In genomic region chr13:34278288-34278701, GRCm38 (mm10) we compare ENCODE assay signal across 9 mouse cellular contexts.
A peak's percentile ranks its signal among the peaks of the same experiment; 100 is the strongest.
DNase-seq lines count a peak whose midpoint lies in the region; ATAC-seq and TF ChIP-seq lines count a peak whose summit lies in the region.
"Had no signal": no experiment of that assay in that cellular context is flagged by ENCODE, and none has a peak within 500 bp of the region (broad histone marks: within the 10 kb centered on the region; RNA-seq: fewer than 3 reads in every experiment).

No protein-coding gene starts in this region.

- intact Hi-C loops in left cerebral cortex, postnatal 4 days (cut with DNase I), result no loop called here
- intact Hi-C loops in heart, adult 2 months (cut with DNase I), result no loop called here

- no peak for TF ChIP-seq EP300 in heart, adult 2 months (IDR thresholded peaks at IDR 0.05; ENCODE audit: insufficient read depth, low read depth, low read length)

- no peaks in the 10 kb centered on the region; the same call in 1 of the 2 replicates for H3K36me3 ChIP-seq in hindbrain, embryonic 16.5 days (ENCODE audit: control insufficient read depth, insufficient read depth, low read length)
- no peaks in the 10 kb centered on the region; the same call in 1 of the 2 replicates for H3K36me3 ChIP-seq in midbrain, postnatal 0 days (ENCODE audit: insufficient read depth, low read length)
- H3K36me3 ChIP-seq in heart, adult 2 months (ENCODE audit: control insufficient read depth, insufficient read depth, low read length), result no peaks in the 10 kb centered on the region
- H3K36me3 ChIP-seq: limb, embryonic 12.5 days had no signal

- no peak for TF ChIP-seq CTCF in midbrain, postnatal 0 days (IDR thresholded peaks at IDR 0.05)
- no peak for TF ChIP-seq CTCF in heart, adult 2 months (IDR thresholded peaks at IDR 0.05)

- H3K27ac ChIP-seq in hindbrain, embryonic 16.5 days (ENCODE audit: low read depth, low read length), result 0 out of 2 replicates have a peak overlapping the region, but pooled peaks have one; percentile 41
- H3K27ac ChIP-seq in midbrain, postnatal 0 days (ENCODE audit: low read depth, low read length), result no peak overlapping the region
- H3K27ac ChIP-seq in heart, adult 2 months, result no peak overlapping the region
- H3K27ac ChIP-seq: limb, embryonic 12.5 days had no signal

- H3K9ac ChIP-seq in hindbrain, embryonic 16.5 days (ENCODE audit: low read depth, low read length), result no peak overlapping the region
- no peak overlapping the region for H3K9ac ChIP-seq in midbrain, postnatal 0 days (replicated peaks; ENCODE audit: low read length, poor library complexity, severe bottlenecking)
- no peak overlapping the region for H3K9ac ChIP-seq in heart, adult 2 months (ENCODE audit: low read depth, low read length)
- H3K9ac ChIP-seq: limb, embryonic 12.5 days had no signal

- peak; percentile 60 for ATAC-seq in hindbrain, embryonic 16.5 days
- ATAC-seq in midbrain, postnatal 0 days (ENCODE audit: low FRiP score), result peak; percentile 75

- peaks cover 4% of the 10 kb centered on the region; the same call in 1 of the 2 replicates for H3K4me1 ChIP-seq in hindbrain, embryonic 16.5 days (ENCODE audit: control insufficient read depth, insufficient read depth, low read depth, low read length)
- H3K4me1 ChIP-seq in midbrain, postnatal 0 days (ENCODE audit: insufficient read depth, low read length), result no peaks in the 10 kb centered on the region
- H3K4me1 ChIP-seq in heart, adult 2 months (ENCODE audit: control insufficient read depth, insufficient read depth, low read length), result peaks cover 1% of the 10 kb centered on the region
- H3K4me1 ChIP-seq: limb, embryonic 12.5 days had no signal

- DNase-seq in left cerebral cortex, postnatal 4 days, result peak; percentile 38
- no peak for DNase-seq in left cerebral cortex, adult 18-20 months (ENCODE audit: low spot score in 2 of 2)
- peak; percentile 46 for DNase-seq in embryo, embryonic 10 days (ENCODE audit: low spot score)
- peak; percentile 62 for DNase-seq in midbrain, postnatal 0 days (ENCODE audit: low spot score)
- no peak for DNase-seq in heart, adult 2 months
- no peak for DNase-seq in cerebellum, adult 8-10 months
- DNase-seq: heart, postnatal 10 days had no signal

- H3K9me3 ChIP-seq in hindbrain, embryonic 16.5 days (ENCODE audit: control insufficient read depth, low read length), result no peaks in the 10 kb centered on the region
- H3K9me3 ChIP-seq in midbrain, postnatal 0 days (ENCODE audit: low read length), result no peaks in the 10 kb centered on the region
- H3K9me3 ChIP-seq: limb, embryonic 12.5 days had no signal

- no peak for TF ChIP-seq POLR2A in heart, adult 2 months (IDR thresholded peaks at IDR 0.05; ENCODE audit: insufficient read depth, low read depth, low read length)

- H3K79me2 ChIP-seq in heart, adult 2 months (replicated peaks; ENCODE audit: control insufficient read depth, insufficient read depth, low read length), result no peaks in the 10 kb centered on the region

- H3K4me2 ChIP-seq in hindbrain, embryonic 16.5 days (ENCODE audit: low read length), result no peak overlapping the region
- no peak overlapping the region for H3K4me2 ChIP-seq in midbrain, postnatal 0 days (ENCODE audit: low read depth, low read length, poor library complexity, severe bottlenecking)
- H3K4me2 ChIP-seq: limb, embryonic 12.5 days had no signal

- no peaks in the 10 kb centered on the region for H3K27me3 ChIP-seq in hindbrain, embryonic 16.5 days (replicated peaks; ENCODE audit: control insufficient read depth, insufficient read depth, low read length)
- H3K27me3 ChIP-seq in midbrain, postnatal 0 days (ENCODE audit: insufficient read depth, low read length), result no peaks in the 10 kb centered on the region
- H3K27me3 ChIP-seq in heart, adult 2 months (ENCODE audit: control insufficient read depth, insufficient read depth, low read length), result no peaks in the 10 kb centered on the region
- H3K27me3 ChIP-seq: limb, embryonic 12.5 days had no signal

- H3K4me3 ChIP-seq in hindbrain, embryonic 16.5 days (ENCODE audit: low read length), result no peak overlapping the region
- no peak overlapping the region for H3K4me3 ChIP-seq in midbrain, postnatal 0 days (ENCODE audit: low read depth, low read length)
- no peak overlapping the region for H3K4me3 ChIP-seq in heart, adult 2 months
- H3K4me3 ChIP-seq: limb, embryonic 12.5 days had no signal

- 9% methylated on average over 6 of the region's 6 CpGs for WGBS in hindbrain, embryonic 16.5 days
- WGBS in midbrain, postnatal 0 days, result 20% methylated on average over 6 of the region's 6 CpGs
- 33% methylated on average over 6 of the region's 6 CpGs for WGBS in heart, adult 2 months

Comparison
In these comparisons a context has a peak if more than half of its experiments do, and no peak if none do; other contexts are left out.
1. DNase-seq: peak in left cerebral cortex, postnatal 4 days (single experiment), embryo, embryonic 10 days (single experiment) and midbrain, postnatal 0 days (single experiment); none in left cerebral cortex, adult 18-20 months (0 of 2), heart, adult 2 months (0 of 2) and cerebellum, adult 8-10 months (single experiment).